Mouse (Mus musculus): ENCODE results near the gene Srp68.

GRCm38 (mm10) chr11:116247502-116248222 is 26.4 kb downstream of the Srp68 start:
- TF ChIP-seq MYOG (IDR thresholded peaks at IDR 0.05; ENCODE audit: control insufficient read depth, extremely low read depth, insufficient read length) (no peak), CEBPB (IDR thresholded peaks at IDR 0.05; ENCODE audit: low read depth) (no peak)

Measured in C2C12 (cell line).